Mouse (Mus musculus) erythroblast, embryonic 14.5 days (primary cell): ENCODE data around the gene Il3.

Source experiments
- GATA1 ChIP-seq: IDR thresholded peaks from 2 replicates; pipeline ENCODE4 v1.6.1; 2012; ENCODE audit warnings: low read length, inconsistent platforms, mixed read lengths
- TAL1 ChIP-seq: IDR thresholded peaks from 3 replicates; pipeline ENCODE4 v1.6.1; 2012; ENCODE audit warnings: low read length, inconsistent platforms, mixed read lengths

- TF ChIP-seq TAL1 (no peak), GATA1 (no peak)
These were observed 34.9 kb upstream of the Il3 start for GRCm38 (mm10) chr11:54301994-54302393.
